Mouse (Mus musculus): ENCODE measurements around the gene Olfr1105.

GRCm38 (mm10) chr2:87052173-87052572 is 15.8 kb upstream of the Olfr1105 start, which contains the start of gene Olfr1106:
- TF ChIP-seq KAT2A (IDR thresholded peaks at IDR 0.05; ENCODE audit: insufficient replicate concordance, low read length), result no peak
- no peak for TF ChIP-seq CTCF (conservative IDR thresholded peaks at IDR 0.05 in 1 of 2, IDR thresholded peaks at IDR 0.05 in 1 of 2; ENCODE audit: low read depth in 2 of 2, low read length in 2 of 2)
- no peak for TF ChIP-seq POLR2A (IDR thresholded peaks at IDR 0.05; ENCODE audit: low read depth, low read length)
- no peak for TF ChIP-seq ETS1 (conservative IDR thresholded peaks at IDR 0.05; ENCODE audit: low read depth, low read length)
- no peak for TF ChIP-seq MYC (IDR thresholded peaks at IDR 0.05; ENCODE audit: low read depth, low read length)
- no peak for TF ChIP-seq MAX (IDR thresholded peaks at IDR 0.05; ENCODE audit: low read length)
- no peak for TF ChIP-seq BHLHE40 (IDR thresholded peaks at IDR 0.05; ENCODE audit: low read depth, low read length)
